Mouse (Mus musculus): ENCODE measurements around the gene 1700031F05Rik. TPM values are rescaled to one million over a fixed set of nuclear protein-coding genes. Genes with fewer than 3 reads are reported as not detected.
"Not testable (repeated sequence)": the region's sequence is repeated elsewhere in the genome, so short reads cannot be mapped to it uniquely, and the experiment has no call there.

The 1700031F05Rik gene
- 0.09 TPM in 1 of 2 replicates, not detected in the other for polyA plus RNA-seq (2012; rRNA removed)

GRCm38 (mm10) chrX:102867871-102868270 lies at the start of gene 1700031F05Rik:
Gene 1700031F05Rik (minus strand): TSS chrX:102867971.
- H3K27ac ChIP-seq (ENCODE audit: control insufficient read depth, insufficient read depth, low read length) = no peak within 1 kb of the TSS
- no peaks in the 10 kb centered on the region for H3K36me3 ChIP-seq (ENCODE audit: control insufficient read depth, insufficient read depth, low read length)
- no peak within 1 kb of the TSS for H3K4me3 ChIP-seq (ENCODE audit: control insufficient read depth, insufficient read depth, low read length)
- WGBS = 94% methylated on average over 6 of the region's 6 CpGs
- DNase-seq = no peak
- H3K4me1 ChIP-seq (replicated peaks; ENCODE audit: control insufficient read depth, insufficient read depth, low read length) = no peaks in the 10 kb centered on the region
- H3K27me3 ChIP-seq (ENCODE audit: control insufficient read depth, insufficient read depth, low read length) = no peaks in the 10 kb centered on the region
- no peak for TF ChIP-seq CTCF (IDR thresholded peaks at IDR 0.05; ENCODE audit: borderline replicate concordance, control insufficient read depth, extremely low read depth, insufficient read depth, low read length, poor library complexity)
- TF ChIP-seq POLR2A (IDR thresholded peaks at IDR 0.05; ENCODE audit: control insufficient read depth, extremely low read depth, insufficient read depth, low read length, poor library complexity) = no peak

- 81% methylated on average over 1 of the region's 1 CpGs for WGBS
- H3K27me3 ChIP-seq (ENCODE audit: control insufficient read depth, insufficient read depth, low read length); H3K4me1 ChIP-seq (replicated peaks; ENCODE audit: control insufficient read depth, insufficient read depth, low read length): not testable (repeated sequence)
Observed at GRCm38 (mm10) chrX:102914823-102915222, 47.1 kb upstream of the 1700031F05Rik start.

GRCm38 (mm10) chrX:102908587-102908986 lies 40.8 kb upstream of the 1700031F05Rik start, which contains the start of the genes Dmrtc1a and 1700011M02Rik:
Gene Dmrtc1a (minus strand): TSS chrX:102908687.
Gene 1700011M02Rik (plus strand): TSS chrX:102908905.
- not testable (repeated sequence) for H3K27ac ChIP-seq (ENCODE audit: control insufficient read depth, insufficient read depth, low read length); H3K36me3 ChIP-seq (ENCODE audit: control insufficient read depth, insufficient read depth, low read length); H3K4me3 ChIP-seq (ENCODE audit: control insufficient read depth, insufficient read depth, low read length); H3K27me3 ChIP-seq (ENCODE audit: control insufficient read depth, insufficient read depth, low read length); H3K4me1 ChIP-seq (replicated peaks; ENCODE audit: control insufficient read depth, insufficient read depth, low read length); DNase-seq
- whole genome bisulfite sequencing = 91% methylated on average over 8 of the region's 9 CpGs

More at GRCm38 (mm10) chrX:102914823-102915222, 47.1 kb upstream of the 1700031F05Rik start:
- H3K36me3 ChIP-seq (ENCODE audit: control insufficient read depth, insufficient read depth, low read length); H3K4me3 ChIP-seq (ENCODE audit: control insufficient read depth, insufficient read depth, low read length); H3K27ac ChIP-seq (ENCODE audit: control insufficient read depth, insufficient read depth, low read length); DNase-seq: not testable (repeated sequence)

- H3K4me3 ChIP-seq (ENCODE audit: control insufficient read depth, insufficient read depth, low read length); DNase-seq; H3K27ac ChIP-seq (ENCODE audit: control insufficient read depth, insufficient read depth, low read length); H3K27me3 ChIP-seq (ENCODE audit: control insufficient read depth, insufficient read depth, low read length); H3K36me3 ChIP-seq (ENCODE audit: control insufficient read depth, insufficient read depth, low read length); H3K4me1 ChIP-seq (replicated peaks; ENCODE audit: control insufficient read depth, insufficient read depth, low read length): not testable (repeated sequence)
- no CpG with 5 or more reads among the region's 13 CpGs for WGBS
Observed at GRCm38 (mm10) chrX:102854516-102854915, 13.3 kb downstream of the 1700031F05Rik start, which contains the start of gene Dmrtc1c2. Gene Dmrtc1c2 (minus strand): TSS chrX:102854616.

GRCm38 (mm10) chrX:102812311-102812710 lies 55.5 kb downstream of the 1700031F05Rik start:
- TF ChIP-seq POLR2A (IDR thresholded peaks at IDR 0.05; ENCODE audit: control insufficient read depth, extremely low read depth, insufficient read depth, low read length, poor library complexity) = no peak
- no peak for TF ChIP-seq CTCF (IDR thresholded peaks at IDR 0.05; ENCODE audit: borderline replicate concordance, control insufficient read depth, extremely low read depth, insufficient read depth, low read length, poor library complexity)
- 64% methylated on average over 4 of the region's 4 CpGs for WGBS

More at GRCm38 (mm10) chrX:102812311-102812710, 55.5 kb downstream of the 1700031F05Rik start:
- H3K4me3 ChIP-seq (ENCODE audit: control insufficient read depth, insufficient read depth, low read length) = no peak overlapping the region
- no peaks in the 10 kb centered on the region for H3K4me1 ChIP-seq (replicated peaks; ENCODE audit: control insufficient read depth, insufficient read depth, low read length)
- H3K27ac ChIP-seq (ENCODE audit: control insufficient read depth, insufficient read depth, low read length) = no peak overlapping the region
- H3K27me3 ChIP-seq (ENCODE audit: control insufficient read depth, insufficient read depth, low read length) = no peaks in the 10 kb centered on the region
- H3K36me3 ChIP-seq (ENCODE audit: control insufficient read depth, insufficient read depth, low read length) = no peaks in the 10 kb centered on the region
- DNase-seq = no peak

Other genes with a start within 250 kb of the 1700031F05Rik start
- gene Phka1, start 223.7 kb downstream of the 1700031F05Rik start, polyA plus RNA-seq (2012; rRNA removed) = 1.5 and 1.7 TPM in 2 replicates
- not detected in 2 replicates for gene Gm3880, start 181.0 kb downstream of the 1700031F05Rik start, polyA plus RNA-seq (2012; rRNA removed)
- gene Gm9112, start 160.3 kb downstream of the 1700031F05Rik start, polyA plus RNA-seq (2012; rRNA removed) = not detected in 2 replicates
- gene Dmrtc1b, start 160.1 kb downstream of the 1700031F05Rik start, polyA plus RNA-seq (2012; rRNA removed) = not detected in 2 replicates
- not detected in 2 replicates for gene Dmrtc1c1, start 65.0 kb downstream of the 1700031F05Rik start, polyA plus RNA-seq (2012; rRNA removed)
- gene Dmrtc1c2, start 13.4 kb downstream of the 1700031F05Rik start, polyA plus RNA-seq (2012; rRNA removed) = not detected in 2 replicates
- 0.40 and 0.73 TPM in 2 replicates for gene Dmrtc1a, start 40.7 kb upstream of the 1700031F05Rik start, polyA plus RNA-seq (2012; rRNA removed)
- not detected in 2 replicates for gene 1700011M02Rik, start 40.9 kb upstream of the 1700031F05Rik start, polyA plus RNA-seq (2012; rRNA removed)
- gene 1700018G05Rik, start 60.4 kb upstream of the 1700031F05Rik start, polyA plus RNA-seq (2012; rRNA removed) = 0.80 TPM in 1 of 2 replicates, not detected in the other

All from thymus, adult 2 months (tissue).